Mouse (Mus musculus): ENCODE data around the gene Ccdc57.

- no peak for TF ChIP-seq CTCF (IDR thresholded peaks at IDR 0.05; ENCODE audit: borderline replicate concordance, insufficient read depth, low read length)
- no peak for TF ChIP-seq POLR2A (IDR thresholded peaks at IDR 0.05; ENCODE audit: low read depth, low read length)
Measured at GRCm38 (mm10) chr11:120804769-120805168, 127.9 kb downstream of the Ccdc57 start.

All from embryonic fibroblast, embryonic 13.5 days (primary cell).